Mouse (Mus musculus) naive thymus-derived CD4-positive, alpha-beta T cell, adult 5 months (primary cell): Measurements from ENCODE around the gene Cldn7. TPM values are rescaled to one million over a fixed set of nuclear protein-coding genes. Genes with fewer than 3 reads are reported as not detected.

ENCODE experiments used
- polyA plus RNA-seq: library from polyadenylated mRNA; unstranded; fragments of 100-300 nt; shearing (Covaris generic); gene quantifications from one replicate; pipeline ENCODE4 v1.2.1, GENCODE M21; 2017

Cldn7 gene
- not detected for polyA plus RNA-seq

GRCm38 (mm10) chr11:69964650-69965270, at the start of gene Cldn7:
TSS of gene Cldn7 (plus strand) at chr11:69964779.

DNA sequence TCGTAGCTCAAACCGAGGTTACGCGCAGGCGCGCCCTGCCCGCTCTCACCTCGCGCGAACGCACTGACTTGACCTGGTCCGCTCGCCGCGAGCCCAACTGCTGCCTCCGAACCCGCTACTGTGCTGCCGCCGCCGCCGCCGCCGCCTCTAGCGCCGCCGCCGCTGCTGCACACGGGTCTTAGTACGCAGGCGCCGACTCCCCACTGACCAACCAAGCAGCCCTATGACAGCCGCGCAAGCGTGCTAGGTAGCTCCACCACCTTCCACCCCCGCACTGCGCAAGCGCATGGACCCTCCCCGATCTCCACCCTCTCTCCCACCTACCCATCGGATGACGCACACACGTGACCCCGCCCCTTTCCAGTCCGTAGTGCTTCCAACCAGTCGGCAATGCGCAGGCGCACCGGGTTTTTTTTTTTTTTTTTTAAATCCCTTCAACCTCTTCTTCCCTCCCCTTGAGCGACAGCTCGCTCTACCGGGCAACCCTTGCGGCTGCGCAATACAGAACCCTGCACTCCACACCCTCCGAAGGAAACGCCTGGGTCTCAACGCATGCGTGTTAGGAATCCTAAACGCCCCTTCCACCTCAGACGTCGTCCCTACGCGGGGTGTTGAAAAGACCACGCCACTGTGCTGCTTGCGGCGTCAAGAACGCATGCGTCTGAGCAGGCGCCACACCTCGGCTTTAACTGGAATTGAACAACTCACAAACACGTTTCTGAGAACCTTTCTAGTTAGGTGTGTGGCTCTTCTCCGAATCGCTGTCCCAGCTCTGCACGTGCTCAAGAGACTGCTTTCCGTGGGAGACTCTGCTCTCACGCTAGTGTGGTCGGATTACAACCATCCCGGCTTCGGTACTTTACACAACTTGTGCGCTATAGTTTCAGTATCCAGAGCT, 43.2 kb upstream of the Cldn7 start, which contains the start of gene Eif5a:
Gene Eif5a (minus strand): TSS at position 845 of the 898 bp plus-strand sequence.

GRCm38 (mm10) chr11:69935137-69935879, 29.3 kb upstream of the Cldn7 start, which contains the start of gene Ybx2:
TSS of gene Ybx2 (plus strand) at chr11:69935796.

DNA sequence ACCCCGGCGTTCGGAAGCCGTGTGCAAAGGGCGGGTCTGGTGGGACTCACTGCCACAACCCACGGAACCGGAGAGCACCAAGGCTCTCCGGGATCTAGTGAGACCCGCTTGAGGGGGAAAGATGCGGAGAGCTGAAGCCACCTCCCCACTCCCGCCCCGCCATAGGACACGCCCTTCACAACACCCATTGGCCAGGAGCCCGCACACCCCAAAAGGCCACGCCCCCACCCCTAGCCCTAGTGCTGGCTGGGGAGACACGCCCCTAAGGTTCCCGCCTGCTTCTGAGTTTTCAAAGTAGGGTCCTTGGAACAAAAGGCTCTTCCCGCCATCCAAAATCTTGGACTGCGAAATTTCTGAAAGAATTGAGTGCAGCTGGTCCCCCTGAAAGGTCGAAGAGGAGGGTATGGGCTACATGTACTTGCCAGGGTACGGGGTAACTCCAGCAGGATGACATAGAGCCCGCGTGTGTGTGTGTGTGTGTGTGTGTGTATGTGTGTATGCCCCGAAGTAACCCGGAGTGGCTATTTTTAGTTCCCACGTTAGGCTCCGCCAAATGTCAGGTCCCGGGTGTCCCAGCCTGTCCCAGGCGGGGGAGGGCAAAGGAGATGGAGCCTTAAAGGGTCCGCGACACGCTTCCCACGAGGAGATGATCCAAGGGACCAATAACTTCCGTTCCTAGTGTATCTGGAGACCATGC, 16.4 kb upstream of the Cldn7 start, which contains the start of gene Slc2a4:
Gene Slc2a4 (minus strand): TSS at position 123 of the 697 bp plus-strand sequence.

GRCm38 (mm10) chr11:69981141-69981762, 16.7 kb downstream of the Cldn7 start, which contains the start of gene Ctdnep1:
TSS of gene Ctdnep1 (plus strand) at chr11:69981156.

DNA sequence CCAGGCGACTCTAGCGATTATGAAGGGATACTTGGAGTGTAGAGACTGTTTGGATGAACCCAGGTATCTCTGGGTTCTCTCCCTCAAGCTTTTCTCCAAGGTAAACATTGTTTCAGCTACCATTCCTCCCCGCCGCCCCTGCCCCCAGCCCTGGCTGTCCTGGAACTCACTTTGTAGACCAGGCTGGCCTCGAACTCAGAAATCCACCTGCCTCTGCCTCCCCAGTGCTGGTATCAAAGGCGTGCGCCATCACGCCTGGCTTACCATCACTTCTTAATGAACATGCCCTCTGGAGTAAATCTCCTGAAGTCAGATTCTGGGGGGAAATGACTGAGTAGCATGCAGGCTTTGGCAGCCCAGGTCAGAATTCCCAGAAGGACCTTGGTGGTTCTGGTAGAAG, 17.6 kb downstream of the Cldn7 start, which contains the start of gene Elp5:
Gene Elp5 (minus strand): TSS at position 293 of the 400 bp plus-strand sequence.

DNA sequence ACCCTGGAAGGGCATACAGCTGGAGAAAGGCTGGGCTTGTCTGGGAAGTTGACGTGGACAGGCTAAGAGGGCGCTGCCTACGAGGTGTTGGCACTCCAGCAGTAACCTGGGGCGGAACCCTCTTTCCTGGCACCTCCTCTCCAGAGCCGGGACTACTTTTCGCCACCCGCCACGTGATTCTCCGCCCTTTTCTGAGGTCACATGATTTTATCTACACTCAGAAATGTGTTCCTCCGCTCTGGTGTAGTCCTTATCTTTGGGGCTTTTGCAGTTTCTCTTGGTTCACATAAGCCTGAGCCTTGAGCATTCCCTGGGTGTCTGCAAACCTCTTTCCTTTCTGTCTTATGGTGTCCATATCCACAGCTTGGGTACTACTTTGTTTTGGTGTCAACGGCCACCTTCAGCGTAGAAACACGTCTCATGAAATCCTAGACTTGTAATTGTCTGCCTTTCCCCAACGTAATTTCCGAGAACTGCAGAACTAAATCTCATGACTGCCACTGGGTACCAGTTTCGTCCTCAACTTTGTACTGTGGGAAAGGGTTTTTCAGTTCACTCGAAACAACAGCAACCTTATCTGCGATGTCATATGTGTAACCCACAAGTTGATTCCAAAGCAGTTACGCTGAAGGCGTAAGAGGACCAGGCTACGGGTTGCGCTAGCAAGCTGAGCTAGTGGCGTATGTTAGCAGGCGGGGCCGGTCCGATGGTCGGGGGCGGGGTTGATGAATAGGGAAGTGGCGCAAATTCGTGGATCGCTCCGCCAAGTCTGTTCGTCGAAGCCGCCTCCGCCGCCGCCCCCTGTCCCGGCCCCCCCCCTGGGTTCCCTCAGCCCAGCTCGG, 26.5 kb downstream of the Cldn7 start, which contains the start of gene Gabarap:
Gene Gabarap (plus strand): TSS at position 294 of the 842 bp plus-strand sequence.

GRCm38 (mm10) chr11:69995391-69995960, 30.9 kb downstream of the Cldn7 start, which contains the start of gene Phf23:
TSS of gene Phf23 (plus strand) at chr11:69995777.

GRCm38 (mm10) chr11:70000396-70000898, 35.9 kb downstream of the Cldn7 start, which contains the start of gene Dvl2:
TSS of gene Dvl2 (plus strand) at chr11:70000595.

GRCm38 (mm10) chr11:70014880-70015558, 50.4 kb downstream of the Cldn7 start, which contains the start of gene Acadvl:
TSS of gene Acadvl (minus strand) at chr11:70015411.

DNA sequence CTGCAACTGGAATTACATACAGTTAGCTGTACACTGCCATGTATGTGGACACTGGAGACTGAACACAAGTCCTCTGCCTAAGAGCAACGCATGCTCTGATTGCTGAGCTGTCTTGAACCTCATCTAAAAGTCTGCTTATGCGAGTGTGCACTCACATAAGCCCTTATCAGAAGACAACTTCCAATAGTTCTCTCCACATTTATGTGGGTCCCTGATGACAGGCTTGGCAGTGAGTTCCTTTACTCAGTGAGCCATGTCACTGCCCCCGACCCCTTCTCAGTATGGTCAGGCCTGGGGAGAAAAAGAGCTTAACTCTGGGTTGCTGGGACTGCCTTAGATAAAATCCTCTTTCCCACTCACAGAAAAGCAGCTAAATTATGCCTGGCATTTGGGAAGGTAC, 52.1 kb downstream of the Cldn7 start, which contains the start of gene Dlg4:
Gene Dlg4 (plus strand): TSS at position 274 of the 400 bp plus-strand sequence.

Other genes with a start within 250 kb of the Cldn7 start
- gene Polr2a, start 206.1 kb upstream of the Cldn7 start, polyA plus RNA-seq = 56.9 TPM
- not detected for gene Slc35g3, start 202.8 kb upstream of the Cldn7 start, polyA plus RNA-seq
- 8.0 TPM for gene Zbtb4, start 198.9 kb upstream of the Cldn7 start, polyA plus RNA-seq
- gene Chrnb1, start 168.8 kb upstream of the Cldn7 start, polyA plus RNA-seq = 2.2 TPM
- not detected for gene Fgf11, start 162.9 kb upstream of the Cldn7 start, polyA plus RNA-seq
- gene Tmem102, start 159.2 kb upstream of the Cldn7 start, polyA plus RNA-seq = not detected
- not detected for gene Gm39566, start 149.5 kb upstream of the Cldn7 start, polyA plus RNA-seq
- gene Spem2, start 146.3 kb upstream of the Cldn7 start, polyA plus RNA-seq = not detected
- not detected for gene Spem1, start 142.6 kb upstream of the Cldn7 start, polyA plus RNA-seq
- gene Nlgn2, start 127.0 kb upstream of the Cldn7 start, polyA plus RNA-seq = 0.09 TPM
- 27.8 TPM for gene Tmem256, start 126.3 kb upstream of the Cldn7 start, polyA plus RNA-seq
- 18.0 TPM for gene Plscr3, start 118.4 kb upstream of the Cldn7 start, polyA plus RNA-seq
- gene Tnk1, start 106.0 kb upstream of the Cldn7 start, polyA plus RNA-seq = not detected
- not detected for gene Tmem95, start 86.8 kb upstream of the Cldn7 start, polyA plus RNA-seq
- gene Kctd11, start 83.4 kb upstream of the Cldn7 start, polyA plus RNA-seq = 0.51 TPM
- gene Acap1, start 69.2 kb upstream of the Cldn7 start, polyA plus RNA-seq = 615 TPM
- 2.6 TPM for gene 2810408A11Rik, start 63.8 kb upstream of the Cldn7 start, polyA plus RNA-seq
- 7.7 TPM for gene Neurl4, start 63.7 kb upstream of the Cldn7 start, polyA plus RNA-seq
- gene Gps2, start 50.9 kb upstream of the Cldn7 start, polyA plus RNA-seq = 253 TPM
- gene Eif5a, start 42.8 kb upstream of the Cldn7 start, polyA plus RNA-seq = 965 TPM
- not detected for gene Ybx2, start 29.0 kb upstream of the Cldn7 start, polyA plus RNA-seq
- not detected for gene Slc2a4, start 16.6 kb upstream of the Cldn7 start, polyA plus RNA-seq
- 31.4 TPM for gene Ctdnep1, start 16.4 kb downstream of the Cldn7 start, polyA plus RNA-seq
- gene Elp5, start 17.7 kb downstream of the Cldn7 start, polyA plus RNA-seq = 47.8 TPM
- gene Gabarap, start 26.4 kb downstream of the Cldn7 start, polyA plus RNA-seq = 310 TPM
- gene Phf23, start 31.0 kb downstream of the Cldn7 start, polyA plus RNA-seq = 49.5 TPM
- 27.2 TPM for gene Dvl2, start 35.8 kb downstream of the Cldn7 start, polyA plus RNA-seq
- gene Acadvl, start 50.6 kb downstream of the Cldn7 start, polyA plus RNA-seq = 87.7 TPM
- 2.4 TPM for gene Dlg4, start 52.2 kb downstream of the Cldn7 start, polyA plus RNA-seq
- gene Asgr1, start 89.3 kb downstream of the Cldn7 start, polyA plus RNA-seq = not detected
- gene Asgr2, start 127.9 kb downstream of the Cldn7 start, polyA plus RNA-seq = not detected
- gene Mgl2, start 165.6 kb downstream of the Cldn7 start, polyA plus RNA-seq = not detected
- gene Clec10a, start 191.4 kb downstream of the Cldn7 start, polyA plus RNA-seq = not detected
- gene Slc16a11, start 248.0 kb downstream of the Cldn7 start, polyA plus RNA-seq = 0.19 TPM